Mouse (Mus musculus): ENCODE measurements around the gene Lcmt1. TPM values are rescaled to one million over a fixed set of nuclear protein-coding genes. Genes with fewer than 3 reads are reported as not detected.

Lcmt1 gene
- polyA plus RNA-seq, 1 experiment from 2014 or later = 54.9 TPM

GRCm38 (mm10) chr7:123344079-123344780 lies 25.4 kb upstream of the Lcmt1 start:
- no peak for ATAC-seq (replicated peaks; ENCODE audit: low FRiP score)
- no peaks in the 10 kb centered on the region for H3K27me3 ChIP-seq
- H3K27ac ChIP-seq = no peak overlapping the region

GRCm38 (mm10) chr7:123345041-123345544 lies 24.5 kb upstream of the Lcmt1 start:
- Histone ChIP-seq H3K4me1 (peaks cover 46% of the 10 kb centered on the region), H3K9me3 (replicated peaks) (no peaks in the 10 kb centered on the region), H3K27me3 (no peaks in the 10 kb centered on the region), H3K4me2 (no peak overlapping the region), H3K9ac (no peak overlapping the region), H3K4me3 (replicated peaks) (no peak overlapping the region), H3K36me3 (no peaks in the 10 kb centered on the region), H3K27ac (no peak overlapping the region)
- 75% methylated on average over 3 of the region's 3 CpGs for WGBS
- no peak for ATAC-seq (replicated peaks; ENCODE audit: low FRiP score)

More at GRCm38 (mm10) chr7:123344079-123344780, 25.4 kb upstream of the Lcmt1 start:
- H3K9me3 ChIP-seq (replicated peaks) = no peaks in the 10 kb centered on the region
- H3K4me2 ChIP-seq = no peak overlapping the region
- H3K4me1 ChIP-seq = peaks cover 43% of the 10 kb centered on the region
- H3K9ac ChIP-seq = no peak overlapping the region
- no peaks in the 10 kb centered on the region for H3K36me3 ChIP-seq
- no peak overlapping the region for H3K4me3 ChIP-seq (replicated peaks)
- 91% methylated on average over 5 of the region's 5 CpGs for WGBS

- Histone ChIP-seq H3K9ac (no peak overlapping the region), H3K36me3 (no peaks in the 10 kb centered on the region), H3K27me3 (no peaks in the 10 kb centered on the region), H3K4me3 (replicated peaks) (no peak overlapping the region), H3K27ac (no peak overlapping the region), H3K4me2 (no peak overlapping the region), H3K4me1 (peaks cover 35% of the 10 kb centered on the region), H3K9me3 (replicated peaks) (no peaks in the 10 kb centered on the region)
- no peak for ATAC-seq (replicated peaks; ENCODE audit: low FRiP score)
- WGBS = 60% methylated on average over 7 of the region's 7 CpGs
Observed at GRCm38 (mm10) chr7:123346631-123347290, 22.8 kb upstream of the Lcmt1 start.

- H3K9ac ChIP-seq = no peak overlapping the region
- no peaks in the 10 kb centered on the region for H3K9me3 ChIP-seq (replicated peaks)
- H3K27ac ChIP-seq = no peak overlapping the region
- no peak overlapping the region for H3K4me3 ChIP-seq (replicated peaks)
- H3K36me3 ChIP-seq = no peaks in the 10 kb centered on the region
- 62% methylated on average over 11 of the region's 11 CpGs for WGBS
- no peak overlapping the region for H3K4me2 ChIP-seq
- H3K4me1 ChIP-seq = peaks cover 32% of the 10 kb centered on the region
- ATAC-seq (replicated peaks; ENCODE audit: low FRiP score) = no peak
- no peaks in the 10 kb centered on the region for H3K27me3 ChIP-seq
Observed at GRCm38 (mm10) chr7:123349813-123350212, 19.8 kb upstream of the Lcmt1 start.

GRCm38 (mm10) chr7:123350243-123350642 lies 19.3 kb upstream of the Lcmt1 start:
- Histone ChIP-seq H3K4me1 (peaks cover 32% of the 10 kb centered on the region), H3K9me3 (replicated peaks) (no peaks in the 10 kb centered on the region), H3K27me3 (no peaks in the 10 kb centered on the region), H3K36me3 (no peaks in the 10 kb centered on the region), H3K9ac (no peak overlapping the region), H3K4me2 (no peak overlapping the region), H3K4me3 (replicated peaks) (no peak overlapping the region), H3K27ac (no peak overlapping the region)
- 36% methylated on average over 2 of the region's 2 CpGs for WGBS
- no peak for ATAC-seq (replicated peaks; ENCODE audit: low FRiP score)

- H3K4me2 ChIP-seq = no peak overlapping the region
- no peaks in the 10 kb centered on the region for H3K36me3 ChIP-seq
- ATAC-seq (replicated peaks; ENCODE audit: low FRiP score) = no peak
- no peaks in the 10 kb centered on the region for H3K27me3 ChIP-seq
- no peak overlapping the region for H3K4me3 ChIP-seq (replicated peaks)
- H3K9me3 ChIP-seq (replicated peaks) = no peaks in the 10 kb centered on the region
- H3K9ac ChIP-seq = no peak overlapping the region
- WGBS = 92% methylated on average over 4 of the region's 4 CpGs
- H3K27ac ChIP-seq = no peak overlapping the region
- H3K4me1 ChIP-seq = peaks cover 22% of the 10 kb centered on the region
Observed at GRCm38 (mm10) chr7:123353081-123353480, 16.5 kb upstream of the Lcmt1 start.

- H3K9me3 ChIP-seq (replicated peaks) = no peaks in the 10 kb centered on the region
- no peak overlapping the region for H3K9ac ChIP-seq
- ATAC-seq (replicated peaks; ENCODE audit: low FRiP score) = 0 out of 2 replicates have a peak, but pooled peaks have one; percentile 40
- no peak overlapping the region for H3K4me3 ChIP-seq (replicated peaks)
- H3K27ac ChIP-seq = no peak overlapping the region
- no peaks in the 10 kb centered on the region for H3K36me3 ChIP-seq
- H3K4me1 ChIP-seq = peaks cover 22% of the 10 kb centered on the region
- H3K4me2 ChIP-seq = no peak overlapping the region
- no peaks in the 10 kb centered on the region for H3K27me3 ChIP-seq
- WGBS = 73% methylated on average over 5 of the region's 5 CpGs
Observed at GRCm38 (mm10) chr7:123353879-123354278, 15.7 kb upstream of the Lcmt1 start.

GRCm38 (mm10) chr7:123354392-123354791 lies 15.2 kb upstream of the Lcmt1 start:
- H3K27ac ChIP-seq = no peak overlapping the region
- no peak overlapping the region for H3K4me2 ChIP-seq
- H3K4me1 ChIP-seq = peaks cover 21% of the 10 kb centered on the region
- no peak for ATAC-seq (replicated peaks; ENCODE audit: low FRiP score)
- no peak overlapping the region for H3K9ac ChIP-seq
- H3K36me3 ChIP-seq = no peaks in the 10 kb centered on the region
- H3K27me3 ChIP-seq = no peaks in the 10 kb centered on the region
- H3K9me3 ChIP-seq (replicated peaks) = no peaks in the 10 kb centered on the region
- no peak overlapping the region for H3K4me3 ChIP-seq (replicated peaks)
- WGBS = 78% methylated on average over 5 of the region's 5 CpGs

GRCm38 (mm10) chr7:123354851-123355250 lies 14.7 kb upstream of the Lcmt1 start:
- H3K4me3 ChIP-seq (replicated peaks) = no peak overlapping the region
- peaks cover 18% of the 10 kb centered on the region for H3K4me1 ChIP-seq
- H3K36me3 ChIP-seq = no peaks in the 10 kb centered on the region
- no peak for ATAC-seq (replicated peaks; ENCODE audit: low FRiP score)
- H3K4me2 ChIP-seq = no peak overlapping the region
- 91% methylated on average over 2 of the region's 2 CpGs for WGBS
- H3K9me3 ChIP-seq (replicated peaks) = no peaks in the 10 kb centered on the region
- no peak overlapping the region for H3K9ac ChIP-seq
- no peak overlapping the region for H3K27ac ChIP-seq
- H3K27me3 ChIP-seq = no peaks in the 10 kb centered on the region

- Histone ChIP-seq H3K4me1 (peaks cover 13% of the 10 kb centered on the region; the same call in 1 of the 2 replicates), H3K4me2 (no peak overlapping the region), H3K9me3 (replicated peaks) (no peaks in the 10 kb centered on the region), H3K9ac (no peak overlapping the region), H3K27me3 (no peaks in the 10 kb centered on the region), H3K4me3 (replicated peaks) (no peak overlapping the region), H3K27ac (no peak overlapping the region), H3K36me3 (no peaks in the 10 kb centered on the region)
- 80% methylated on average over 3 of the region's 3 CpGs for WGBS
- ATAC-seq (replicated peaks; ENCODE audit: low FRiP score) = no peak
Observed at GRCm38 (mm10) chr7:123356158-123356557, 13.4 kb upstream of the Lcmt1 start.

GRCm38 (mm10) chr7:123359101-123359500 lies 10.5 kb upstream of the Lcmt1 start:
- no peak overlapping the region for H3K27ac ChIP-seq
- 70% methylated on average over 7 of the region's 7 CpGs for WGBS

GRCm38 (mm10) chr7:123360185-123360584 lies 9.4 kb upstream of the Lcmt1 start:
- Histone ChIP-seq H3K36me3 (no peaks in the 10 kb centered on the region), H3K9me3 (replicated peaks) (no peaks in the 10 kb centered on the region), H3K4me3 (replicated peaks) (no peak overlapping the region), H3K4me1 (peaks cover 11% of the 10 kb centered on the region; the same call in 1 of the 2 replicates), H3K27ac (no peak overlapping the region), H3K4me2 (no peak overlapping the region), H3K27me3 (no peaks in the 10 kb centered on the region), H3K9ac (no peak overlapping the region)
- ATAC-seq (replicated peaks; ENCODE audit: low FRiP score) = no peak
- 74% methylated on average over 5 of the region's 5 CpGs for WGBS

More at GRCm38 (mm10) chr7:123359101-123359500, 10.5 kb upstream of the Lcmt1 start:
- no peak overlapping the region for H3K4me2 ChIP-seq
- H3K9me3 ChIP-seq (replicated peaks) = no peaks in the 10 kb centered on the region
- no peak overlapping the region for H3K4me3 ChIP-seq (replicated peaks)
- no peak for ATAC-seq (replicated peaks; ENCODE audit: low FRiP score)
- no peaks in the 10 kb centered on the region for H3K27me3 ChIP-seq
- H3K4me1 ChIP-seq = peaks cover 16% of the 10 kb centered on the region; the same call in 1 of the 2 replicates
- H3K9ac ChIP-seq = no peak overlapping the region
- H3K36me3 ChIP-seq = no peaks in the 10 kb centered on the region

All from kidney, embryonic 15.5 days (tissue).